Mouse (Mus musculus) urinary bladder, adult 18-20 months (tissue): ENCODE measurements at regions not wholly inside any gene's neighbourhood (a gene's known extent, or its start where the extent isn't known, plus 50 kb on each side); places are given as distances from the start of the nearest gene placed in this dataset.

Experiments
- DNase-seq, 2 experiments: peaks; one replicate each; pipeline ENCODE4 v3.0.0; 2022; ENCODE audit warnings: low spot score in 2 of 2, mixed read lengths in 2 of 2

DNA sequence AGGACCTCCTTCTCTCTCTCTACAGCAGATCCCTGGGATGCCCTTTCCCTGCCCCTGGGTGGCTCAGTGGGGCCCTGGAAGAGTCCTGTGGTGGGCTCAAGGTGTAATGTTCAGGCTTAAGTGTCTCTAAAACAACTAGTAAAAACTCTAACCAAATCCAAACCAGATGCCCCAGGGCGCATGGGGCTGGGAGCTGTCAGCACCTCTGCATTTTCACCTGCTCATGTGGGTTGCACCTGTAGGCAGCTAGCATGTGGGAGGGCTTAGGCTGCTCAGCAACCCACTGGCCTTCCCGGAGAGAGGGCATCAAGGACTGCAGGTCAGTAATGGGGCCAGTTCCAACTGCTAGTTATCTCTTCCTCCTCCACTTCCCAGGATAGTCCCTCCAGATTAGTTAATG is 104.8 kb upstream of the Gm12830 start:
- no peak for DNase-seq

DNA sequence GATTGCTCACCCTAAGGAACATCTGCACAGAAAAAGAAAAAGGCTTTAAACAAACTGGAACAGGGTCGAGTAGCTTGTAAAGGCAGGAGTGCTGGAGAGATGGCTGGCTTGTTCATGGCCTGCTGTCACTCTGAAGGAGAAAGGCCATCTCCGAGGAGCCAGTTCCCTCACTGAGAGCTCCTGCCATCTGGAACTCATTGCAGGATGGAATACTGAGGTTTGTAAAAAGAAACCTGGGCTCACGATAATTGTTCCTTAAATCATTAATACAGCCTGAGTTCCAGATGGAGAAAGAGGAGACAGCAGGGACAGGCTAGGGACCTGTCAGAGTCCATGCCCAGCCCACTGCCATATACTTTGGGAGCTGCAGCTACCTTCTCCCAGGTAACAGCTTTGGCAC is 100.8 kb upstream of the Gm12830 start:
- DNase-seq, result no peak

- DNase-seq, result no peak
These were observed 100.1 kb upstream of the Gm12830 start for GRCm38 (mm10) chr4:114721386-114721785.

GRCm38 (mm10) chr4:114728235-114729000 is 93.1 kb upstream of the Gm12830 start:
- no peak for DNase-seq

DNA sequence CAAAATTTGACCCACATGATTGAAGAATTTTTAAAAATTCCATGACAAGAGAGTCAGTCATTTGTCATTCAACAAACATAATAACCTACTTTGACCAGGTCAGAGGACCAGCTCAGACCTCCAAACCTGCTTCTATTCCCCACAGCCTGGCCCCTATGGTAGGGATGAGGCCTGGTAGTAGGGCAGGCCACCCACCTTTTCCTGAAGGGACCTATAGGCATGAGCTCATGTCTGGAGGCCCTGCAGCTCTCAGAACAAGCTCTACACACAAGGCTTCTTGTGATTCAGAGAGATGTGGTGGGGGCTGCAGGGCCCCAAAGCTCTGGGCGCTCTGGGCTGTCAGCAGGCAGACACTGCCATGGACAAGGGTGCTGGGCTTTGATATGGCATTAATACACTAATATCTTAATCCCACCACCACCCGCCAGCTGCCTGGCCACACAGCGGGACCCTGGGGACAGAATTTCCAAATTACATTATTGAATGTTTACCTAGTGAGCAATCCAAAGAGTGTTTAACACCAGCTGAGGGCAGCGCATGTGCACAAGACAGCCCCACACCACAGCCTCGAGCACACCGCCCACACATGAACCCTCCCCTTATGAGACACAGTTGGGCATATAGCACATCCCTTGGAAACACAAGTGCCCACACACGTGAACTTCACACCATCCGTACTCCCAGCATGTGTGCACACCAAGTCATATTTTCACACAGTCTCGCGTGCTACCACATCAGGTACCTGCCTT is 88.1 kb upstream of the Gm12830 start:
- DNase-seq, result no peak

DNA sequence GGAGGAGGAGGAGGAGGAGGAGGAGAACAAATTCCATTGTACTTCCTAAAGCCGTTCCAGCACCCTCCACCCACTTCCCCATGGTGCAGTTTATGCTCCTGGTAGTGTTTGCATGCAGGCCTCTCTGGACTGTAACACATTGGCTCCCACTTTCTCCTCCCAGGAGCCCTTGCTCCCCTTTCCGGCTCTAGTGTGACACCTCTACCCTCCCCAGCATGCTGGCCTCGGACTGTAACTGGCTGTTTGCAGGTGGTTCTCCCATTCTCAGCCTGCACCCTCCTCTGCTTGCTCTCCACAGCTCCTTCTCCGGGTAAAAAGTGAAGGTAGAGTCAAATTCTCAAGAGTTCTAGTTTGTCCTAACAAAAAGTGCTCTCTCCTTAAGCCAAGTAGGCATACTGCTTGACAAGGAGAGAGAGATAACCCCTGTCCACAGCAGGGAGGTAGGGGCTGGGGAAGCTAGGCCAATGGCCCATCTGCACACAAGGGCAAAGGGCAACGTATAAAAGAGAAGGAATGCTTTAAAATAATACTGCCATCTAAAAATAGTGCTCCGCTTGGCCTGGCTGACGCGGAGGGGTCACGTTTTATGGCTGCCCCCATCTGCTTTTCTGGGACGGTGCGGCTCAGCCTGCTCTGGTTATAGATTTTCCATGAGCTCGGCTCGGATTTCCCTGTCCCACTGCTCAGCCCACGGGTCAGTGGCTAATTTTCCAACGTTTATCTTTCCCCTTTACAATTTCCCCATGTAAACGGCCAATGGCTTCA is 82.4 kb upstream of the Gm12830 start:
- no peak for DNase-seq

- no peak for DNase-seq
These were observed 73.4 kb upstream of the Gm12830 start for GRCm38 (mm10) chr4:114748131-114748530.

DNA sequence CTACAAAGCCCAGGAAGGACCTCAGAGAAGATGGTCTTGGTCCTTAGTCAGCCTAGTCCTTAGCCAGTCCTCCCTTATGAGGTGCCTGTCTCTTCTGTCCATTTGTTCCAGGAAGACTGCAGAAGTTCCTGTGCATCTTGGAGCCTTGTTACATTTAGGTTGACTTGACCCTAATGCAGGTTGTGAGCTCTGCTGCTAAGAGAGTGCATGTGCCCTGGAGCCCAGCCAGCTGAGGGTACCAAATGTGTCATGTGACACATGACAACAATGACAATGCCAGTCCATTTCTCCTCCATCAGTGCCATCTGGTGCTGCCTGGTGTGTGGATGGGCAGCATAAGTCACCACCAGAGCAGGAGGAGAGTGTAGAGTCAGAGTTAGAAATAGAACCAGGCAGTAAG is 61.7 kb upstream of the Gm12830 start:
- no peak for DNase-seq

DNA sequence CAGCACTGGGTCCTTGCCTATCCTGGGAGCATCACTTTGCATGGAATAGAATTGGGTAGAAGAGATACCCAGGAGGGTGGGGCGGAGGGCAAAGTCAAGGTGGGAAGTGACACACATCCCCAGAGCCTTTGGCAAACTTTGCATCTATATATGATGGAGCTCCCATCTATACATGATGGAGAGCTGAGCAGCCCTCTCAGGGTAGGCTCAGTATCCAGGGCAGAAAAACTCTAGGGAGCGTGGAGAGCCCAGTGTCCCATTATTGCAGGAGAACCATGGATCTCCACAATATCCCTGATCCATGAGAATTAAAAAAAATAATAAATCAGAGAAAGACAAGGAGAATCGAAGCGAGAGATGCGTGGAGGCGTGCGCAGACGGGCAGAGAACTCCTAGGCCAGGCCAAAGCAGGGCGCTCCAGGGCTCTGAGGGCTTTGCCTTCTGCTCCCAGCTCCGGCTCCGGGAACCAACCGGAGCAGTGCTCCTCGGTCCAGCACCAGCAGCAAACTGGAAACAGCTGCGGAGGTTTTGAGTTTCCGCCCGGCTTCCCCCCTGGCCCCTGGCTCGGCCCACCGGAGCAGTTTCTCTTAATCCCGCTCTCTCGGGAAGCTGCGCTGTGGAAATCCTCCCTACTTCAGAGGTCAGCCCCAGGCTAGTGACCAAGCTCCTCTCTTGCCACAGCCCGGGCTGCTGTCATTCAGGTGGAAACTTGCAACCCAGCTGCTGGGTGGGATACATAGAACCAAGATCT is 54.7 kb upstream of the Gm12830 start:
- no peak for DNase-seq
